Mouse (Mus musculus): ENCODE measurements around the gene Dennd6b.

Dennd6b gene

DNA sequence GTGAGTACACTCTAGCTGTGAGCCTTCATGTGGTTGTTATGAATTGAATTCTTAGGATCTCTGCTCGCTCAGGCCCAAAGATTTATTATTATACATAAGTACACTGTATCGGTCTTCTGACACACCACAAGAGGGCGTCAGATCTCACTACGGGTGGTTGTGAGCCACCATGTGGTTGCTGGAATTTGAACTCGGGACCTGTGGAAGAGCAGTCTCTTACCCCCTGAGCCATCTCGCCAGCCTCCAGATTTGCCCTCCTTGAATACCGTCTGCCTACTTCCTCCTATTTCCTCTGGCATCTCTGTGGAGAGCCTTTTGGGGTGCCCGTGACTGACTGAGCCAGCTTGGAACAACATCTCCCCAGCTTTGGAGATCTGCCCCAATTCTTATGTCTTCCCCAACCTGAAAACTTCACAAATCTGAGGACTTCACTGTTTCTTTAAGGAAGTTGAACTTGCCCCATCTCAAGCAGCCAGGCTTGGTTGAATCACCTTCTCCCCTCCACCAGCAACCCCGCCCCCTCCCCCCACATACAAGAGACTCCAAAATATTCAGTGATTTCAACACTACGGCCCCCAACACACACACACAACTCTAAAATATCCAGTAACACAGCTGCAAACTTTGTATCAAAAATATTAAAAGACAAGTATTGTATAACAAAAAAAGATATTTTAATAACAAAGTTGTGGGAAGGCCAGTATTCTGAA is 14.6 kb downstream of the Dennd6b start:
- DNase-seq (ENCODE audit: low spot score) = no peak

DNA sequence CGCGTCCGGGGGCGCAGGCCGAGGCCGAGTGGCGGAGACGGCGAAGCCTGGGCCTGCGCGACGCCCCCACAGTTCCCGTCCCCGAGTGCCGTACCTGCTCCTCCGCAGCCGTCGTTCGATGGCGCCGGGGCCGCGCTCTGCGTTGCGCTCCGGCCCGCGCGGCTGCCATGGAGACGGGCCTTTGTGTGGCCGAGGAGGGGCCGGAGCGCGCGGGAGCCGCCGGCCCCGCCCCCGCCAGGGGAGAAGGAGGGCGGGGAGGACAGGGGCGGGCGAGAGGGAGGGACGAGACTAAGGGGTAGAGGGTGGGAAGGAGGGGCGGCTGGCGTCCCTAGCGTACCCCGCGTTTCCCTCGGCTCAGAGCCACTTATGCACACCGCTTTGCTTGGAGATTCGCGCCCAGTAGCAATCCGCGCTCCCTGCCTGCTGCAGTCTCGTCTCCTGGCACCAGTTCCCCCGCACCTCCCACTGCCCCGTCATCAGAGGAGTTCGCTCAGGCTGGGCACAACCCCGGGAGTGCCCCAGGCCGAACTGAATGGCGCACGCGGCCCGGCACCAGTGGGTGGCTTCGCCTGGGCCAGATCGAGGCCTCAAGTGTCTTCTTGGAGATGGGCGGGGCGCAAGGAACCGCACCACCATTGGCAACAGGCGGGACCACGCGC is 15.6 kb downstream of the Dennd6b start, which contains the start of gene Plxnb2:
TSS of gene Plxnb2 (minus strand) at position 218 of the 659 bp plus-strand sequence.
- DNase-seq (ENCODE audit: low spot score) = peak; percentile 43

DNA sequence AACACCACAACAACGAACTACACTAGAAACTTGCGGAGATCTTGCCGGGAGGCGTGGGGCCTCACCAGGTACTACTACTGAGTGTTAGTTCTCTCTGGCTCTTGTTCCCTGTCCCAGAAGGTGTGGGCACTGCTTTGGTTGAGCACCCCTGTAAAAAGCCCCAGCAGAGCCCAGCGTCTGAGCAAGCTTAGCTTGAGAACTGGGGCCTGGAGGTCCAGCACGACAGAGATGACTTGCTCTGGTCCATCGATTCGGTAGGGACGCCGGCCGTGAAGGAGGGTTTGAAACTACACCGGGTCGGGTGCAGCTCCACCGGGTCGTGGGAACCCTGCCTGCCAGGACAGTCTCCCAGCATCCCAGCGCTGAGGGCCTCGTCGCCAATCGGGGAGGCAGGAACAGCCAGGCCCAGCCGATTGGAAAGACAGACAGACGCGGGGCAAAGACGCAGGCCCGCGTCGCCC is 16.2 kb downstream of the Dennd6b start:
- DNase-seq (ENCODE audit: low spot score) = no peak

DNA sequence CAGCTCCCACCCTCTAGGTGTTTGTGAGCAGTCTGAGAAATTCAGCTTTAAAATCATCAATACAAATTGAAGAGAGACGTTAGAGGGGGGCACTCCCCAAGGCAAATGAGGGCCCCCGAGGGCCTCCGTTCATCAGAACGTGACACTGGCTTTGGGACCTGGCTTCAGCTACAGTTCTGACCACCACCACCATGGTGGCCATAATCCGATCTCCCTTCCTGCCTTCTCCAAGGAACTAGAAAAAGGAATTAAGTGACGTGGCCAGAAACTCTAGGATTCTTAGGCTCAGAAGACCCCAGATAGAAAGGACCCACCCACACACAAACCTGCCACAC is 16.7 kb downstream of the Dennd6b start:
- no peak for DNase-seq (ENCODE audit: low spot score)

DNA sequence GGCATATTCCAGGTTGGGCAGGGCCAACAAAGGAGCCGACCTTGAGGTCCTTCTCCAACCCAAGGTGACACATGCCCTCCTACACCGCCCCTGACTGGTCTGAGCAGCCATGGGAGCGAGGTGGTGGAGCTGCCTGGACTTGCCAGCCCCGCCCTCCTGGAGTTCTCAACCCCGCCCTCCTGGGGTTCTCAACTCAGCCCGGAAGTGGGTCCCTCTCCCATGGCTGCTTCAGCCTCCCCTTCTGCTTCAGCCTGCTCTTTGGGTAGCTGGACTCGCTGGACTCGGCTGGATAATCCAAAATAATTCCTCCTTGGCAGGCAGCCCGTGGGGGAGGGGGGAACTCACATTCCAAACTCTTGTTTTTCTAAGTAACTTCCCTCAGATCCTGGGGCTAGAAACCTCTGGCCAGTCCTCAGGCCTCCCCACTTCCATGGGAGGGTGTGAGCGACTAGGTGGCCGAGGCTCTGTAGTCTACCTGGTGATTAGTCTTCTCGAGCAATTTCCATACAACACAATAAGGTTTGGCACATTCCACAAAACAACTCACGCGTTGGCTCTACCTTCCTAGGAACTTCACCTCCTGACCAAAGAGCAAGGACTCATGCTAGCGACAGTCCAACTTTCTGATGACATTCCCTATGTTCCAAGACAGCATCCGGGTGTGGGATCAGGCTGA is 17.2 kb downstream of the Dennd6b start:
- DNase-seq (ENCODE audit: low spot score) = peak; percentile 33

DNA sequence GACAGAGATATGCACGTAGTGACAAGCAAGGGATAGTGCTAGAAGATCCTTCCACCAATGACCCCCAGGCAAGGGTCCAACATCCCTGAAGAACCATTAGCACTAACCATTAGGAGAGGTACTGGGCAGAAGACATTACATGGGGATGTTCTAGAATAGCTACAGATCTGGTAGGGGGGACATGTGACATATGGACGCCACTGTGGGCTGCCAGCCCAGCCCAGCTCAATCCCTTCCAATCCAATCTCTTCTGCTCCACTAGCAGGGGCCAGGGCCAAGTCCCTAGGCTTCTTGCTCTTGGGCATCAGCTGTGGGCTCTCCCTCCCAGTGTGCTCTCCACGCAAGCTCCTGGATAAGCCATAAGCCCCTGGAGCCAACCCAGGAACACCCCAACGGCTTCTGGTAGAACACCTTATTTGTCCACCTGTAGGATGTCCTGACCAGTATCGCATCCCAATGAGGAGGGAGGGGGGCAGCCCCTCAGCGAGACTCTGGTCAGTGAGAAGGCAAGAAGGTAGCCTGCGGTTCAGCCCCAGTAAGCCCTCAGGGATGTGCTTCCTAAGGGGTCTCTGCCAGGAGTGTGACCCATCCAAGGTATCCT is 17.9 kb downstream of the Dennd6b start:
- no peak for DNase-seq (ENCODE audit: low spot score)

DNA sequence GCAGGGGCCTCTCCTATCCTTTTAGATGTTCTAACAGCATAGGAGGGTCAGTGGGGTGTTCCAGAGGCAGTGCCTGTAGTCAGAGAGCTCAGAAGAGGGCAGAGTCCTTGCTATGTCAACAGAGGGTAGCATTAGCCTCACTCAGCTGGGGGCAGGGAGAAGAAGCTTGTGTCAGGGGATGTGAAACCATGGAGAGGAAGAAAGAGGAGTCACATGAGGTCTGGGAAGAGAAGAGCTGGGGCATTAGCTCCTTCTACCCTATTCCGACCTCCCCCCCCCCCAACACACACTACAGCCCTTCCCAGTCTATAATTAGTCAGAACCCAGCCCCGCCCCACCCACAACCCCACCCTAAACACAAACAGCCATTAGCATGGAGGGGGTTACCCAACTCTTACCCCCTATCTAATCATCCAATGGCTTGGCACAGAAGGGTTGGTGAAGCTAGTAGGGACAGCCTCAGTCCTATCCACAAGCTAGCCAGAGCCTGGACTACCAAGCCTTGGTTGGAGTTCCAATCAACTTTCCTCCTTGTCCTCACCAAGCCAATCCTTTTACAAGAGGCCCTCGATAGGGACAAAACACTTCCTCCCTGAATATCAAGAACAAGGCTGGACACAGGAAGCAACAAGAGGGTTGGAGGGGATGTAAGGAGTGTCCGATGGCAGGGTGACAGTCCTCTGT is 18.6 kb downstream of the Dennd6b start:
- no peak for DNase-seq (ENCODE audit: low spot score)

DNA sequence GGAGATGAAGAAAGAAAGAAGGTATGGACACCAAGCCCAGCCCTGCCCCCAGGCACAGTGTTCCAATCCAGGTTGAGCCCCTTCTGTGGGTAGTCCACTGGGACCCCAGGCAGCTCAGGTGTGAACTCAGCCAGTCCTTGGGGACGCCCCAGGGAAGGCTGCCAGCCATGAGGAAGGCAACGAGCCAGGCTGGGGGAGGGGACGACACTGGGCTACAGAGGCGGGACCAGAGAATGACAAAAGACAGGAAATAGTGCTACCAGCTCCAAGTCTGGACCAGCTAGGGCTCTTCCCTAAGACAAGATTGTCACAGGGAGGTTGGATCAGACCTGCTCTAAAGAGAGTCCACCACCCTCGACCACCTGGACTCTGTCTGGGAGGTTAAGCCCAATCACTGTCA is 19.2 kb downstream of the Dennd6b start:
- DNase-seq (ENCODE audit: low spot score) = no peak

DNA sequence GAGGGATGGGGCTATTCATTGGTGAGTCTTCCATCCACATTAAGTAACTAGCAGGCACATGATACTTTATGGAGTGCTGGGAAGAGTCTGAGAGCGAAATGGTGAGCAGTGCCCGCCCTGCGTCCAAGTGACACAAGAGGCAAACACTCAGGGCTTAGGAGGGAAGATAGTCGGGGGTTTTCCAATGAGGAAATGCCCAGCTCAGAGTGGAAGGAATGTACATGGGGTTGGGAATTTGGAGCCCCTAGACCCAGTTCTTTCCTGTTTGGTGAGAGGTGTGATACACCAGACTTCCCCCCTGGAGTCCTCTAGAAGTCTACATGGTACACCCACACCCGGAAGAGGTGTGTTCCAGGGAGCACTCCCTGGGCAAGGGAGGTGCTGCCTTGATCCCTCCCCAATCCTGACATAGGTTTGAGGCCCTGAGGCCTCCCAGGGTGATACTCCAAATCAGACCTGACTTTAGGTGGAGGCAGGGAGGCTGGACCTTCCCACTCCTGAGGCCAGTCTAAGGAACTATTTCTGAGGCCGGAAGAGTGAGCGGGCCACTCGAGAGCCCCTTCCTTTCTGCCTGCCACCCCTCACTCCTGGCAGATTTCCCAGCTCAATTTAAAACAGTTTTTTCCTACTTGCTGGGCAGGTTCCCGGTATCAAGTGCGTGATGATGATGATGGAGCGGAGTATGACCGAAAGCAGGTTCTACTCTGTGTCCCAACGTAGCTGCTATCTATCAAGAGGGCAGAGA is 20.7 kb downstream of the Dennd6b start:
- DNase-seq (ENCODE audit: low spot score) = no peak

DNA sequence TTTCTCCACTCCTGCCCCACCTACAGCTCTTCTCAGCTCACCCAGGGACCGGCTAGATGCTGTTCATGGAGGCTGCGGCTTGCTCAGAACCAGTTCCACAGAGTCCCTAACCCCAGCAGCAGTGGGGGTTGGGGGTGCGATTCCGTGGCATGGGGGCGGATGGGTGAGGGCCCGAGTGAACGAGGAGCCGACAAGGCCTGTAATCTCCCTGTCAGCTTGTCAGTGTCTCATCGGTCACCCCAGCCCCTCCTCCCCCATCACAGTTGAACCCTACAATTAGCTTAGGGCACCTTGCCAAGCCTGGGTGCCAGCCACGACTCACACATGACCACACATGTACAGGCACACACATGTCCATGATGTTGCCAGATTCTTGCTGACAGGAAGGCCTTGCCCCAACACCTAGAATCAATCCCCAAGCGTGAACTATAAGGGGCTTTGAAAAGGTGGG is 21.4 kb downstream of the Dennd6b start:
- no peak for DNase-seq (ENCODE audit: low spot score)

DNA sequence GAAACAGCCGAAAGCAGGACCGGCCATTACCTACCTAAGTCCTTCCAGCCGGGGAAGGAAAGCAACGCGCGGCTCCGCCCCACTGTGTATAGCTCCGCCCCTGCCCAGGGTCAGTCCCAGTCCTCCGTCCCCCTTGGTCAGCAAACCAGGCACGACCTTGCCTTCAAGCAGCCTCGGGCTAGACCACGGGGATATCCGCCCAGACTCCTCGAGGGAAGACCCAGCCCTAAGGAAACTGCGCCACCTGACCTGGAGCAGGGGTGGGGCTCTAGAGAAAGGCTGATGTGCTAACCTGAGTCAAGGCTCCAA is 22.4 kb downstream of the Dennd6b start:
- no peak for DNase-seq (ENCODE audit: low spot score)

DNA sequence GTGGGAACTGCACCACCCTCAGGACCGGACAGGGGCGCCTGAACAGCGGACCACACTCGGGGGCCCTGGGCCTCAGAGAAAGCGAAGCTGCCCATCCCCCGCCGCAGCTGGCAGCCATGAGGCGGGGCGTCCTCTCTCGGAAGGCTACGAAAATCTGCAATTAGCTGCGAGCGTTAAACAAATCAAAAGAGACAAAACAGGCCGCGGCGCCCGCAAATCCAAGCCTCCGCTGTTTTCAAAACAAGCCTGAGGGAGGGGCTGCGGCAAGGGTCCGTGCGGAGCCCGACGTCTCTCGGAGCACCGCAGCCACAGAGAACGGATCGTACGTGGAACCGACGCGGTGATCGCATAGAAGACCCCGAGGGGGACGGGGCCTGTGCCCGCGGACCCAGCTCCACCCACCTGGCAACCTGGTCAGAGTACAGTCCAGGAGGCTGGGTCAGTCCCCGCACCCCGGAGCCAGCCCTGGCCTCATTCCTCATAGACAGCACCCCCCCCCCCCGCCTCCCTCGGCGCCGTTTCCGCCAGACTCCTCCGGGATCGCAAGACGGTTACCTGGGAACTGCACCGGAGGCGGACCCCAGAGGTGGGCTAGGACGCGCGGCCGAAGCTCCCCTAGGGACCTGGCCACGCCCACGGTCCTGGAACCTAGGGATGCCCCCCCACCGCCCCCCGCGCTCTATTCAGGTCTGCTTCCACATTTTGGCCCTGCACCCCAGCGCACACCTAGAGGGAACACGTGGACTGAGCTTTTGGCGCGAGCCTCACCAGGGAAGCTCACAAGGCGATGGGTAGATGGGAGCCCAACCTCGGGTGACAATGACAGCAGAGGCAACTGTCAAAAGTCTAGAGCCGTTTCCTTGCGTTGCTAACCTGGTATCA is 23.0 kb downstream of the Dennd6b start:
- DNase-seq (ENCODE audit: low spot score) = no peak

DNA sequence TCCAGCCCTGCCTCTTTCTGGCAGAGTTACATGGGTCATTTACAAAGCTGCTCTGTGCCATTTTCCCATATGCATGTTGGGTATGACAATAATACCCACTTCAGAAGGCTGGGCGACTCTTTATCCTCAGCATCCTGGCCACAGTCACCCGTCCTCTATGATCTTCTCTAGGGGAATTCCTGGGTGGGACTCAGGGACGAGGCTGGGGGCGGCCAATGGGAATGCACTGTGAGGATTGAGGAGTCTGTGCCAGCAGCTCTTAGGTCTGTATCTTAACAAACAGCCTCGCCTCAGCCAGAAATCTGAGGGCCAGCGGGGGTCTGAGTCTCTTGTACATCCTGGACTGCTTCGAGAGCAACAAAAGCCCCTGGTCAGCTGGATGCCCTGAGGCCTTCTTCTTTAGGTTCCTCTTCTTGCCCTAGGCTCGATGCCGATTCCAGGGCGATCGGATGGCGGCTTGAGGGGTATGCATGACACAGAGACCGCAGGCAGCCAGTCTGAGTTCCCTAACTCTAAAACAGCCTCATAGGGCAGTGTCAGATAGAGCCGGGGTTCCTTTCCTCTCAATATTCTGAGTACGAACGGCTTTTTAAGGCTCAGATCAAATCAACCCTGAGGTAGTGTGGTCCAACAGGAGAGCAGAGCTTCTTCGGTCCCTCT is 23.9 kb downstream of the Dennd6b start:
- DNase-seq (ENCODE audit: low spot score) = no peak

DNA sequence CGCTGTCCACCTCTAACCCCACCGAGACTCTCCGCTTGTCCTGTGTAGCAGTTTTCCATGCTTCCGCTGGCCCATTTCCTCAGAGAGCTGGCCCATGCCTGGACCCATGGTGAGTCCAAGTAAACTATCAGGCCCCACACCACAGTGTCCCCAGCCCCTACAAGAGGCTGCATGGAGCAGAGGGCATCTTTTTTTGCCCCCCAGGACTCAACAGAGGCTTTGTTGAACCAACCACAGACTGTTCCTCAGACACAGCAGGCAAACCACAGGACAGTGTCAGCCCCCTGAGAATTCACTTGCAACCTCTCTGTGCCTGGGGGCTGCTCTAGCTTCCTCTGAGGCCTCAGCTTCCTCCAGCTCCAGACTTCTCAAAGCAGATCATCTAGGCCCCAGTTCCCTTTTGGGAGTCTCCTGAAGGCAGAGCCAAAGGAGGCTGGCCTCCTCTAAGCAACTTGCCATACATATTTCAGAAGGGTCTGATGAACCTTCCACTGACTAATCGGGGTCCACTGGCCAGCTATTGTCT is 24.7 kb downstream of the Dennd6b start:
- DNase-seq (ENCODE audit: low spot score) = no peak

DNA sequence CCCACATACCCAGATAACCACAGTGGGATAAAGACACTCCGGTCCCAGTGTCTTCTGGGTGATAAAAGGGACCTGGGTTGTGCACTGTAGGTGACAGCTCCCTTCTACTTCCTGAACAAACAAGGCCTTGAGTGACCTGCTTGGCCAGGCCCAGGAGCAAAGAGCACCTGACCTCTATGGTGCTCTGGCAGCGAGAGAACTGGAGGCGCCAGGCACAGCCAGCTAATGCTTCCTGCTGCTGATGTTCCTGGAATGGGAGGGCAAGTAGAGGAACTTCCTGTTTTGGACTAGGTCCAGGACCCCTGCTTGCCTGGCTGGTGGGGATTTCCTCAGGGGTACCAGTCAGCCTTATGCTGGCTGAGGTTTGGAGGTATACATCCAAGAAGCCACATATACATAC is 26.2 kb downstream of the Dennd6b start:
- DNase-seq (ENCODE audit: low spot score) = no peak

DNA sequence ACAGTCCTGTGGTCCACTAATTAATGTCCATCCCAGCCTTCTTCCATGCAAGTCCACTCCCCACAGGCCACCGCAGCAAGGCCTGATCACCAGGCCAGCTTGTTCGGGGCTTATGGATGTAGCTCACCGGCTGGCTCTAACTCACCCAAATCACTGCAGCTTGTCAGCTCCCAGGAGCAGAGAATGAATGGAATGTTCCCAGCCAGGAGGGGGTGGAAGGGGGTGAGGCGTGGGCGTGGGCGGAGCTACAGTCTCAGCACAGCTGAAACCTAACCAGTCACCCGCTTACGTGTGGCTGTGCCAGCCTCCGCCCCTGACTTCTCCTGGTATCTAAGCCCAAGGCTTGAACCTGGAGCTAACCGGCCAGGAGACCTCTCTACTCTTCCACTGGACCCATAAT is 26.9 kb downstream of the Dennd6b start:
- DNase-seq (ENCODE audit: low spot score) = no peak

DNA sequence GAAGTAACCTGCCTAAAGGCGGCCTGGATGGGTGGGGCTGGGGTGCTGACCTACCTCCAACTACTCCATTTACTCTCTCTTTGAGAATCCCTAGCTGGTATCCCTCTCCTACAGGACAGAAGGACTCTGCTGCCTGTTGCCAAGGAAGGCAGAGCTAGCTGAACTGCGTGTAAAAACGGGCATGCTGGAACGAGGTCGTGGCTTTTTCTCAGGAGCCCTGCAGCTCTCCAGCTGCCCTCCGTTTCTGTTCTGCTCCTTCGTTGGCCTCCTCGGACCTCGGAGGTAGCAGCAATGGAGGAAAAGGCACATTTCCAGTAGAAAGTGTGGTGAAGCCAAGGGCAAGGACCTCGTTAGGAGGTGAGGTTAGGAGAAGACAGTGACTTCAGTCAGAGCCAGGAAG is 27.4 kb downstream of the Dennd6b start:
- DNase-seq (ENCODE audit: low spot score) = no peak

DNA sequence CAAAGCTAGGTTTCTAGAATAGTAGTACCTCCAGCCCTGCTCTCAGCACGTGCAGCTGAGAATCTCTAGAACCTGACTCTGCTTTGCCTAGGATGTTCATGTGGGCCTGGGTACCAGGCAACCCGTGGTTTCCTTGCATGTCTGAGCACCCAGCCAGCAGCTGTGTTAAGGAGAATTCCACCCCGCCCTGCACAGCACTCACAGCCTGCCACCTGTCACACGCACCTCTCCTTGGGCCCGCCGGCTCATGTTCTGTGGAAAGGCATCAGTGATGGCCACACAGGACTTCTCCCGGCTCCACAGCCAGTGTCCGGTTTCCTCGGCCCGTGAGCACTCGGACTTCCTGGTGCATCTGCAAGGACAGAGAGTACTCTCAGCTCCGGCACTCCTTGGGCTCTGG is 30.8 kb downstream of the Dennd6b start:
- DNase-seq (ENCODE audit: low spot score) = no peak

DNA sequence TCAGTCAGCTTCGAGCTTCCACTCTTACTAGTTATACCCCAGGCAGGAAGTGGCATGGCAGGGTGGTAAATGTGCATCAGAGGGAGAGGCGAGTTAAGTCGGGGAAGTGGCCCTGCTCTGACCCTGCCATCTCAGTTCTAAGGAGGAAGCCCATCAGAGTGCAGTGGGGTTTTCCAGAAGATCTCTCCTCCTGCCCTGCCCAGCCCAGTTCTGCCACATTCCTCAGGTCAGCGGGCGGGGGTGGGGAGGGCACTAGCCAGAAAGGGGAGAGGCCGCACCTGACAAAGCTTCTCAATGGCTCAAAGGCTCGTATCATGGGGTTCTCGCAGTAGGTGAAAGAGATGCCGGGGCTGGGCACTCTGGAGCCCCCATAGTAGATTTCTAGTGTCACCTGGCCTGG is 34.9 kb downstream of the Dennd6b start:
- DNase-seq (ENCODE audit: low spot score) = no peak

DNA sequence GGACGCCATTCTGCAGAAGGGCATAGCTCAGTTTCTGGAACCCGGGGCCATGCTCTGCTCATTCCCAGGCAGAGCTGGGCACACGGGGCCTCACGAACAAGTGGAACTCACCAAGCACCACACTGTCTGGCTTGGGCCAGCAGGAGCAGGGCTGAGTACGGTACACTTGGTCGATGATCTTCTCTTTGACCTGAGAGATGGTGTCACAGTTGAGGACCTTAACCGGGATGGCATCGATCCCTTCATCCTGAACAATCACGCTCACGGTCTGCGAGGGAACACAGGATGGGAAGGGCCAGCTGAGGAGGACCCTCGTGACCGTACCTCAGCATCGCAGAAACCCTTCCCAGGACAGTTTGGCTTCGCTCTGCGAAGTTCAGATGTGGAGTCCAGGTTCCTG is 37.8 kb downstream of the Dennd6b start:
- no peak for DNase-seq (ENCODE audit: low spot score)
